Mouse (Mus musculus): Measurements from ENCODE around the gene Iqgap3.

Gene Iqgap3

DNA sequence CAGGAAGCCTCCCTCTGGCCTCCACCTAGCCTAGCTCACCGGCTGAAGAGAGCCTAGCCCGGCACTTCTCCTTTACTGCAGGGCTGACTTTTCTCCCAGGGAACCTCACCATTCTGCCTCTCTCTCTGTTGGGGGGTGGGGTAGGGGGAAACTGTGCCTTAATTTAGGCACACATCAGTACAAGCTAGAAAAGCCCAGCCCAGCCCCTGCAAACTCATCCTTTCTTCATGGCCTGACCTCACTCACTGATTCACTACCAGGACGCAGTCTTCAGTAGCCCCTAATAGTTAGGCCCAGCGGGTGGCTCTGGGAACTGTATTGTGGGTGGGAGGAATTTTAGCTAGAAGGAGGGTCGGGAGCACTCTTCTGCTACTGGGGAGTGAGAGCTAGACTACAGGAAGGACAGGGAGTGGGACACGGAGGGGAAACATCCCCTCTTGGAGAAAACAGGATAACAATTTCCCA, 67.8 kb downstream of the Iqgap3 start:
- no peak for DNase-seq (ENCODE audit: low spot score in 2 of 2)

- peak; percentile 61 to 81 for DNase-seq (ENCODE audit: low spot score in 2 of 2)
Observed at GRCm38 (mm10) chr3:88150061-88150998, 68.6 kb downstream of the Iqgap3 start.

- no peak for DNase-seq (ENCODE audit: low spot score in 2 of 2)
Observed at GRCm38 (mm10) chr3:88150999-88151364, 69.2 kb downstream of the Iqgap3 start.

- peak; percentile 85 to 88 for DNase-seq (ENCODE audit: low spot score in 2 of 2)
Observed at GRCm38 (mm10) chr3:88152056-88152455, 70.3 kb downstream of the Iqgap3 start.

- DNase-seq (ENCODE audit: low spot score in 2 of 2), result no peak
Observed at GRCm38 (mm10) chr3:88153290-88154011, 71.7 kb downstream of the Iqgap3 start.

DNA sequence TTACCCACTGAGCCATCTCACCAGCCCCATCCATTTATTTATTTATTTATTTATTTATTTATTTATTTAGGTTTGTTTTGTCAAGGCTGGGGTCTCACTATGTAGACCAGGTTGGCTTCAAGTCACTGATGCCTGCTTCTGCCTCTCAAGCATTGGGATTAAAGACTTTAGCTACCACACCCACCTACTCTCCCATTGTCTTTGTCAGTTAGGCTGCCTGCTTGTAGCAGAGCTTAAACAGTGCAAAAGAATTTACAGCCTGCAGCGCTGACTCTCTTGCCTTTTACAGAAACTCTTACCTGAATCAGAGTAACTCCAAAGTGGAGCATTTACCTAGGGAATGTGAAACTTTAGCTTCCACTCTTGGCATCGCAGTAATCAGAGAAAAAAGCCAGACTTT, 72.5 kb downstream of the Iqgap3 start:
- no peak for DNase-seq (ENCODE audit: low spot score in 2 of 2)

DNA sequence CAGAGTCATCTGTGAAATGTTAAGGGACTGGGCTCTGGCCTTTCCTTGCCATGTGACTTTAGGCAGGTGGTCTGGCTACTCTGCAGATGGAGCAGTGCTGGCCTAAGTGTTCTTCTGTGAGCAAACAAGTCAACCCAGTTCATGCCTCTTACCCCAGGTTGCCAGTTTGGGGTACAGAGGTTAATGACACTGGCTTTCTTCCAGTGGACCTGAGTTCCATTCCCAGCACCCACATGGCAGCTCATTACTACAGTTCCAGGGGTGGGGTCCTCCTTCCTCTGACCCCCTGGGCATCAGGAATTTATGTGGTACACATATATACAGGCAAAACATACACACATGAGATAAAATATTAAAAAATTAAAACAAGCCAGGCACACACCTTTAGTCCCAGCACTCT, 75.0 kb downstream of the Iqgap3 start:
- no peak for DNase-seq (ENCODE audit: low spot score in 2 of 2)

GRCm38 (mm10) chr3:88157771-88158597, 76.2 kb downstream of the Iqgap3 start:
- peak in 1 of 2 experiments; percentile 58 for DNase-seq (ENCODE audit: low spot score in 2 of 2)

- no peak for DNase-seq (ENCODE audit: low spot score in 2 of 2)
Observed at GRCm38 (mm10) chr3:88158991-88159390, 77.2 kb downstream of the Iqgap3 start.

DNA sequence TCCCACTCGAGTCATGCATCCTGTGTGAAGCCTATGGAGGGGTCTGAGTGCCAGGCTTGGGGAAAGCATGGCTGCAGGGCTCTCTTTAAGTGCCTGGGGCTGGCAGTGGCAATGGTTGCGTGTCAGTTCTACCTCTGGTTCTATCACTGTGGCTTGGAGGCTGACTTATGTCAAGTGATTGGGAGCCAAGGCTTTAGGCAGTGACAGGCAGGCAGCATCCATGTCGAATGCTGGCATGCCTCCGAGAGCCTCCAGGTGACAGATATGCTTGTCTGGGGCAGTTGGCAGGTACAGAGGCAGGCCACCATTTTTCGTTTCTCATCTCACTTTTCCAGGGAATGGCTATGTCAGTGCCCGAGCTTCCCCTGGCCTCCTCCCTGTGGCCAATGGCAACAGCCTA, 79.1 kb downstream of the Iqgap3 start:
- DNase-seq (ENCODE audit: low spot score in 2 of 2), result no peak

- DNase-seq (ENCODE audit: low spot score in 2 of 2), result peak in 1 of 2 experiments; percentile 49
Observed at GRCm38 (mm10) chr3:88162259-88162658, 80.5 kb downstream of the Iqgap3 start.

DNA sequence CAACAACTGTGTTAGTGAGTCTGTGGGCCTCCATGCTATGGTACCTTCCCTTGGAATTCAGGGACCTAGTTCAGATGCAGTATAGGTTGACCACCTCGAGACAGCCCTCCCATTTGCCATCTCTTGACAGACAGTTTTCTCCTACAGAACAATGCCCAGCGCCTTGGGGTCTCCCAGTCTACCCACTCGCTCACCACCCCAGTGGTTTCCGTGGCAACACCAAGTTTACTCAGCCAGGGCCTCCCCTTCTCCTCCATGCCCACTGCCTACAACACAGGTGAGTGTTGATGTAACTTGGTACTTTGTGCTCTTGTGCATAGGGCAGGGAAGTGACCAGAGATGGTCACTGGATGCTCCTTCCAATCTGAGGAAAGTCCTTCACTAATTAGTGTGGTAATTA, 81.0 kb downstream of the Iqgap3 start:
- DNase-seq (ENCODE audit: low spot score in 2 of 2), result peak in 1 of 2 experiments; percentile 9

- no peak for DNase-seq (ENCODE audit: low spot score in 2 of 2)
Observed at GRCm38 (mm10) chr3:88163847-88164246, 82.1 kb downstream of the Iqgap3 start.

DNA sequence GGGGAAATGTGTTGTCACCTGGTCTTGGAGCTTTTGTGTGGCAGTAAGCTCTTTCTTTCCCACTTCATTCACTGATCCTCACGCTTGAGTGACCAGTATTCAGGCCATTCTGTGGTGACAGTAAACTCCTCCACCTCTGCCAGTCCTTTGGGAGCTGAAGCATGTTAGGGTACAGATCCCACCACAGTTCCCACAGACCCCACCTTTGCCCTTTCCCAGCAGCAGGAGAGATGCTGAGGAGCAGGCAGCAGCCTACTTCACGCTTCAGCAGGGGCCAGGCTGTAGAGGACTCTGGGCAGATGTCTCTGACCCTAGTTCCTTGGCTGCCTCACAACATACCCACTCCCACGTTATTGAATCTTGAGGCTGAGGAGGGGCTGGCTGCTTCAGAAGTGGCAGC, 82.5 kb downstream of the Iqgap3 start:
- no peak for DNase-seq (ENCODE audit: low spot score in 2 of 2)

GRCm38 (mm10) chr3:88166056-88166455, 84.3 kb downstream of the Iqgap3 start:
- DNase-seq (ENCODE audit: low spot score in 2 of 2), result no peak

- DNase-seq (ENCODE audit: low spot score in 2 of 2), result no peak
Observed at GRCm38 (mm10) chr3:88170361-88170760, 88.6 kb downstream of the Iqgap3 start.

All from frontal cortex, postnatal 10 days (tissue).